Mouse (Mus musculus) brain, adult 10 weeks (tissue): ENCODE data around the gene Cyp2c70. TPM values are rescaled to one million over a fixed set of nuclear protein-coding genes. Genes with fewer than 3 reads are reported as not detected.

Experiments
- polyA plus RNA-seq: library from polyadenylated mRNA; stranded (reverse); fragments of 350-450 nt; fragmentation: Illumina TruSeq; extraction: RNeasy Lipid Tissue Mini Kit (QIAGEN cat#74804); gene quantifications from one replicate; pipeline ENCODE4 v1.2.3, GENCODE M21; 2015; ENCODE audit warnings: low read depth, low replicate concordance

Gene Cyp2c70
- not detected for polyA plus RNA-seq

DNA sequence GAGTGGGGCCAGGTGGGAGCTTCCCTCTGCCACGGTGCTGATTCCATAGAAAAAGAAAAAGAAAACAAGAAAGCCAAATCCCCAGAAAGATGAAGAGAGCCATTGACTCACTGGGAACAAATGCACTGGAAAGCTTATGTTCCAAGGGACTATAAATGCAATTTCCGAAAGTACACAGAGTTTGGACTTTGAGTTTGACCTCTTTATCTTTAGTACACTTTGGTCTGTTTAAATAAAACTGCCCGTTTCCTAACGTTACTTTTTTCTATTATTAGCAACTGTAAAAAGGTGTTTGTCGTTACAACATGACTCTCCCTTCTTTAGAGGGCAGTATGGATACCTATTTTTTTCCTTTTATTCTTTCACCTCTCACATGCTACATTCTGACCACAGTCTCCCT, at the start of gene Cyp2c70:
TSS of gene Cyp2c70 (minus strand) at position 174 of the 400 bp plus-strand sequence.

Other genes starting within 250 kb of the Cyp2c70 start
- 0.24 TPM for gene Cyp2c37, start 194.9 kb downstream of the Cyp2c70 start, polyA plus RNA-seq
- gene Cyp2c54, start 113.5 kb downstream of the Cyp2c70 start, polyA plus RNA-seq = not detected
- not detected for gene Cyp2c50, start 97.6 kb downstream of the Cyp2c70 start, polyA plus RNA-seq
- gene Pdlim1, start 84.5 kb upstream of the Cyp2c70 start, polyA plus RNA-seq = 20.5 TPM